Mouse (Mus musculus): ENCODE measurements around the gene Smad3. TPM values are rescaled to one million over a fixed set of nuclear protein-coding genes. Genes with fewer than 3 reads are reported as not detected.
A peak's percentile ranks its signal among the peaks of the same experiment; 100 is the strongest.

Gene Smad3
- polyA plus RNA-seq, 1 experiment = 33.5 TPM

DNA sequence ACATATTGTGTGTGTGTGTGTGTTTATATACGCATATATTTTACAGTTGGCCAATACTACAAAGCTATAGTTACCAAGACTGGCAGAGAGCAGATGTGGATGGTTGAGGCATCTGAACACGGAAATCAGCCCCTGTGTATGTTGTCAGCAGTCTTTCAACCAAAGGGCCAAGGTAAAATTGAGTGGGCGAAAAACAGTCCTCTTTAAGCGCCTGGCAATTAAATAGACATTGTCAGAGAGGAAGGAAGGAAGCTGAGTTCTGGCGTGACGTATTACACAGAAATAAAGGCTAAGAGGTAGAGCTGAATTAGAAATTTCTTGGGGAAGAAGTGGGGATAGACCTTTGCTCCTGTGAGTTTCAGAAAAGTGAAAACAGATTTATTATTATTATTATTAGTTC is 43.2 kb downstream of the Smad3 start:
- 70% methylated on average over 6 of the region's 6 CpGs for WGBS
- H3K27ac ChIP-seq (ENCODE audit: insufficient read depth, low read depth, low read length) = no peak overlapping the region; the same call in 1 of the 2 replicates
- H3K4me1 ChIP-seq (ENCODE audit: control insufficient read depth, insufficient read depth, low read length) = peaks cover 38% of the 10 kb centered on the region
- no peaks in the 10 kb centered on the region for H3K36me3 ChIP-seq (ENCODE audit: control insufficient read depth, insufficient read depth, low read length)
- no peaks in the 10 kb centered on the region for H3K27me3 ChIP-seq (replicated peaks; ENCODE audit: control insufficient read depth, insufficient read depth, low read length)
- DNase-seq = no peak
- TF ChIP-seq CTCF (conservative IDR thresholded peaks at IDR 0.05; ENCODE audit: insufficient read depth, insufficient read length, low read depth, low read length) = no peak
- TF ChIP-seq POLR2A (IDR thresholded peaks at IDR 0.05; ENCODE audit: low read depth, low read length) = no peak
- no peak overlapping the region for H3K4me3 ChIP-seq (ENCODE audit: insufficient read depth, low read depth, low read length)

DNA sequence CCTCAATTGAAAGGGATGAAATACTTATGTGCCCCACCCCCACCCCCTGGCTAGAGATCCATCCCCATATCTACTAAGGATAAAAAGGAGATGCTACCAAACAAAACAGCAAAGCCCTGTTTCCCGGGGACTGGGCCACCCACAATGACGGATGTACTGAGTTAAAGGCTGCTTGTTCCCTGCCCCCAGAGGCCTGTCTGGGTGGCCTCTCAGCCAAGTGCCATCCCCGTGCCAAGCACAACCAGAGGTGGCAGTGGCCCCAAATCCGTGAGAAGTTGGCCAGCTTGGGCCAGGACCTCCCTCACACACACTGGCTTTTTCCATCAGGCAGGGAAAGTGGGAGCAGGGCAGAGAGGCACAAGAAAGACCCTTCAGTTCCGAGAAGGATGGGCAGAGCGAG is 45.0 kb downstream of the Smad3 start:
- Histone ChIP-seq H3K4me1 (ENCODE audit: control insufficient read depth, insufficient read depth, low read length) (peaks cover 39% of the 10 kb centered on the region), H3K27me3 (replicated peaks; ENCODE audit: control insufficient read depth, insufficient read depth, low read length) (no peaks in the 10 kb centered on the region), H3K4me3 (ENCODE audit: insufficient read depth, low read depth, low read length) (no peak overlapping the region), H3K27ac (ENCODE audit: insufficient read depth, low read depth, low read length) (0 out of 2 replicates have a peak overlapping the region, but pooled peaks have one; percentile 17), H3K36me3 (ENCODE audit: control insufficient read depth, insufficient read depth, low read length) (no peaks in the 10 kb centered on the region)
- TF ChIP-seq POLR2A (IDR thresholded peaks at IDR 0.05; ENCODE audit: low read depth, low read length) (no peak), CTCF (conservative IDR thresholded peaks at IDR 0.05; ENCODE audit: insufficient read depth, insufficient read length, low read depth, low read length) (no peak)
- DNase-seq = no peak
- WGBS = 64% methylated on average over 6 of the region's 6 CpGs

DNA sequence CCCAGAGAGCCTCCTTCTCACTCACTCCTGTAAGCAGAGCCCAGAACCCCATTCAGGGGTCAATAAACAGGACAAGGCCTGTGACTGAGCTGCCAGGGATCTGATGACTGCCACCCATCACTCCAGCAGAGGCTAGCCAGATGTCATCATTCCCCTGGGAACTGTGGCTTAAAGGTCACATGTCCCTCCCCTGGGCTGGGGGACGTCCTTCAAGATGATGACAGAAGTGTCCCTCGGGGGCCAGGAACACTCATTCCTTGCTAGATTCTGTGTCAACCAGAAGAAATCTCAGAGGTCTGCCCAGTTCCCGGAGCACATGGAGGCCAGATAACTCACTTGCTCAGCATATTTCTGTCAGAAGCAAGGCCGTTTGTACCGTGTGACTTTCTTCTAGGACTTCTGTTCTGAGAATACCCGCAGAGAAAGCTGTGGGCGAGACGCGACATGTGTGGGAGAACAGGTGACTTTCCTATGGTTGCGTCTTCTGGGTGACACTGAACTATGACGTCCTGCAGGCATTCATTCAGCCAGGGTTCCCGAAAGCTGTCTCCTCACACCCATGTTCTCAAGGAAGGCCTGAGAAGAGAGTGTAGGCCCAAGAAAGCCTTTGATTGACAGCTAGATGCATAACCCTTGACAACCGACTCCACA is 46.1 kb downstream of the Smad3 start:
- no peaks in the 10 kb centered on the region for H3K27me3 ChIP-seq (replicated peaks; ENCODE audit: control insufficient read depth, insufficient read depth, low read length)
- TF ChIP-seq CTCF (conservative IDR thresholded peaks at IDR 0.05; ENCODE audit: insufficient read depth, insufficient read length, low read depth, low read length) (no peak), POLR2A (IDR thresholded peaks at IDR 0.05; ENCODE audit: low read depth, low read length) (no peak)
- no peaks in the 10 kb centered on the region for H3K36me3 ChIP-seq (ENCODE audit: control insufficient read depth, insufficient read depth, low read length)
- H3K27ac ChIP-seq (ENCODE audit: insufficient read depth, low read depth, low read length) = no peak overlapping the region
- peaks cover 36% of the 10 kb centered on the region for H3K4me1 ChIP-seq (ENCODE audit: control insufficient read depth, insufficient read depth, low read length)
- 56% methylated on average over 13 of the region's 13 CpGs for WGBS
- DNase-seq = peak; percentile 69
- H3K4me3 ChIP-seq (ENCODE audit: insufficient read depth, low read depth, low read length) = no peak overlapping the region

DNA sequence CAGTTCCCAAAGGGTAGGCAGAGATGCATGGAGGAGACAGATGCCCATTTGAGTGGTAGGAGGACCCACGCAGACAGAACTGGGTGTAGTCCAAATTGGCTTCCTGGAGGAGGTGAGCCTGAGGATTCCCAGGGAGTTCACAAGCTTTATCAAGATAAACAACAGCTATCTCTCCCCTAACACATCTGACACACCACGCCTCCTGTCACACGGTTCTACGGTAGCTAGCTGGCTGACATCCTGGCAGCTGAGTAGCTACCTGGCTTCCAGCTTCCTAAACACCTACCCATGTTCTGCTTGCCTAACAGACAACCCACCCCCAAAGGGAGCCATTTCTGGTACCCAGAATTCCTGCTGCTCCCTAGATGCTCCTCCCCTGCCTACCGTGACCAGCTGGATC is 47.9 kb downstream of the Smad3 start:
- TF ChIP-seq CTCF (conservative IDR thresholded peaks at IDR 0.05; ENCODE audit: insufficient read depth, insufficient read length, low read depth, low read length) = no peak
- TF ChIP-seq POLR2A (IDR thresholded peaks at IDR 0.05; ENCODE audit: low read depth, low read length) = no peak
- no peaks in the 10 kb centered on the region for H3K36me3 ChIP-seq (ENCODE audit: control insufficient read depth, insufficient read depth, low read length)
- no peak overlapping the region for H3K27ac ChIP-seq (ENCODE audit: insufficient read depth, low read depth, low read length)
- no peaks in the 10 kb centered on the region for H3K27me3 ChIP-seq (replicated peaks; ENCODE audit: control insufficient read depth, insufficient read depth, low read length)
- no peak overlapping the region for H3K4me3 ChIP-seq (ENCODE audit: insufficient read depth, low read depth, low read length)
- 90% methylated on average over 5 of the region's 5 CpGs for WGBS
- peaks cover 24% of the 10 kb centered on the region for H3K4me1 ChIP-seq (ENCODE audit: control insufficient read depth, insufficient read depth, low read length)
- no peak for DNase-seq

DNA sequence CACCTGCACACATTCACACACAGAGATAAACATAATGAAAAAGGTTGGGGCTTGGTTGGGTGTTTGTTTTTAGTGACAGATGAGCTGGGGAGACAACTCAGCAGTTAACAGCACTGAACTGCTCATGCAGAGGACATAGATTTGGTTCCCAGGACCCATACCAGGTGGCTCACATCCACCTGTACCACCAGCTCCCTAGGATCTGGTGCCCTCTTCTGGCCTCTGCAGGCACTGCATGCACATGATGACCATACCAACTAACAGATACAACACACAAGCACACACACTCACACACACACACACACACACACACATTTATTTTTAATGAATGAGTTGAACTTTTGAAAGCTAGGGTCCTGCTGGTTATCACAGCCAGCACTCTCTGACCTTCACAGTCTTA is 48.5 kb downstream of the Smad3 start:
- H3K36me3 ChIP-seq (ENCODE audit: control insufficient read depth, insufficient read depth, low read length) = no peaks in the 10 kb centered on the region
- TF ChIP-seq CTCF (conservative IDR thresholded peaks at IDR 0.05; ENCODE audit: insufficient read depth, insufficient read length, low read depth, low read length) (peak; percentile 47), POLR2A (IDR thresholded peaks at IDR 0.05; ENCODE audit: low read depth, low read length) (no peak)
- no peak for DNase-seq
- peaks cover 24% of the 10 kb centered on the region for H3K4me1 ChIP-seq (ENCODE audit: control insufficient read depth, insufficient read depth, low read length)
- no peak overlapping the region for H3K27ac ChIP-seq (ENCODE audit: insufficient read depth, low read depth, low read length)
- H3K4me3 ChIP-seq (ENCODE audit: insufficient read depth, low read depth, low read length) = no peak overlapping the region
- H3K27me3 ChIP-seq (replicated peaks; ENCODE audit: control insufficient read depth, insufficient read depth, low read length) = no peaks in the 10 kb centered on the region

DNA sequence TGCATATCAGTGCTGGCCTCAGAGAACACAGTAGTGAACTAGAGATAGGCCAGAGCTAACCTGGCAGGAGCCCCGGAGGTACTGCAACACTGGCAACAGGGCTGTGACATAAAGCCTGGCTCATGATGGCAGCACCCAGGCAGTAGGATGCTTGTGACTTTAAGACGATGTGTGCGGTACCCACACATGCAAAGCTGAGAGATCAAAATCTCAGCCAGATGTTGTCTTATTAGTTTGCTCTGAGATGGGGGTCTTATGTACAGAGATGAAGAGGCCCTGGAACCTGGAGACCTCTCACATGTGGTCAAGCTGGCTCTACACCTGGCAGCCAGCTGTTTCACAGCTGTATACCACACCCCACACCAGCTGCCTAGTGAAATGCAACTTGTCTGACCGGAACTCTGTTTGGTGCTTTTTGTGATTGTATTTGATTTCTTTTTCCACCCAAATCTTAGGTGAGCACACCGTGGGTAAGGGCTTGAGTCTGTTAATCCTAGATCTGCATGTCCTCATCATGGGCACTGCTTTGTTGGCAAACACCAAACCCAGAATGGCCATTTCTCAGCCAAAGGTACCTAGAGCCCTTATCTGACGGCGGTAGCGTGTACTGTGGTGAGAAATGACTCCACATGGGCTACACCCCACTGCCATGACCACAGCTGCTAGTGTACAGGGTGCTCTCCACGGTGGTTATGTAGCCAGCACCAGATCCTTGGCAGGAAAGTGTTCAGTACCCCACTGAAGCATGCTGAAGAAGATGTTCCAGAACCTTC is 49.8 kb downstream of the Smad3 start:
- no peak for DNase-seq
- Histone ChIP-seq H3K36me3 (ENCODE audit: control insufficient read depth, insufficient read depth, low read length) (no peaks in the 10 kb centered on the region), H3K27ac (ENCODE audit: insufficient read depth, low read depth, low read length) (no peak overlapping the region), H3K27me3 (replicated peaks; ENCODE audit: control insufficient read depth, insufficient read depth, low read length) (no peaks in the 10 kb centered on the region), H3K4me1 (ENCODE audit: control insufficient read depth, insufficient read depth, low read length) (peaks cover 33% of the 10 kb centered on the region), H3K4me3 (ENCODE audit: insufficient read depth, low read depth, low read length) (no peak overlapping the region)
- 89% methylated on average over 9 of the region's 9 CpGs for WGBS
- TF ChIP-seq CTCF (conservative IDR thresholded peaks at IDR 0.05; ENCODE audit: insufficient read depth, insufficient read length, low read depth, low read length) (no peak), POLR2A (IDR thresholded peaks at IDR 0.05; ENCODE audit: low read depth, low read length) (no peak)

DNA sequence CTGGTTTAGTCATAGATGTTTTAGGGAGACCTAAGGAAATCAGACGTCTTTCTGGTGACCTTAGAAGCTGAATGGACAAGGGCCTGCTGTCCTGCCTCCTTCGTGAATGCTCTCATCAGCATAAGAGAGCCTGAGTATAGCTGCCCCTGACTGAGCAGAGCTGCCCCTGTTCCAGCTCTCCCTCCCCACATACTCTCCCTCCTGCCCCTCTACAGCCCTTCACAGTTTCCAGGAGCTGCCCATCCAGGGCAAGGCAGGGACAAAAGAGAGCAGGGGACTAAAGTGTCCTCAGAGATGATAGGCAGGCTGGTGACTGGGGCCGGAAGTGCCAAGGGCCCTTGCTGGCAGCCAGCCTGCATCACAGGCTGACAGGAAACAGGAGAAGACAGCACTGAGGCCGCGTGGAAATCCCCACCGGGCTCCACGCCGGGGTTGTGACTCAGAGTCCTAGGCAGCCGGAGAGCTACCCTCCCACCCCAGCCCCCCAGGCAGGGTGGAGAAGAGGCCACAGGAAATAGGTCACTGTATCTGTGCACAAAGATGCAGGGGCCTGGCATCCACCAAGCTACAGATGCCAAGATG is 51.6 kb downstream of the Smad3 start:
- TF ChIP-seq CTCF (conservative IDR thresholded peaks at IDR 0.05; ENCODE audit: insufficient read depth, insufficient read length, low read depth, low read length) (no peak), POLR2A (IDR thresholded peaks at IDR 0.05; ENCODE audit: low read depth, low read length) (no peak)
- Histone ChIP-seq H3K27me3 (replicated peaks; ENCODE audit: control insufficient read depth, insufficient read depth, low read length) (no peaks in the 10 kb centered on the region), H3K4me1 (ENCODE audit: control insufficient read depth, insufficient read depth, low read length) (peaks cover 35% of the 10 kb centered on the region), H3K4me3 (ENCODE audit: insufficient read depth, low read depth, low read length) (no peak overlapping the region), H3K27ac (ENCODE audit: insufficient read depth, low read depth, low read length) (peak overlapping the region; percentile 68; the same call in 1 of the 2 replicates), H3K36me3 (ENCODE audit: control insufficient read depth, insufficient read depth, low read length) (no peaks in the 10 kb centered on the region)
- peak; percentile 89 for DNase-seq
- WGBS = 7% methylated on average over 9 of the region's 9 CpGs
